Mouse (Mus musculus) megakaryocyte-erythroid progenitor cell, adult 5 weeks (primary cell): ENCODE measurements around the gene Ager. TPM values are rescaled to one million over a fixed set of nuclear protein-coding genes. Genes with fewer than 3 reads are reported as not detected.

Experiments used
- polyA plus RNA-seq: library from polyadenylated mRNA; stranded (reverse); fragments of >175 nt; gene quantifications from 2 replicates; pipeline ENCODE4 v1.2.3, GENCODE M21; 2012

The Ager gene
- 7.3 and 10.8 TPM in 2 replicates for polyA plus RNA-seq

GRCm38 (mm10) chr17:34597566-34598095, at the start of gene Ager:
TSS of gene Ager (plus strand) at chr17:34597862.

DNA sequence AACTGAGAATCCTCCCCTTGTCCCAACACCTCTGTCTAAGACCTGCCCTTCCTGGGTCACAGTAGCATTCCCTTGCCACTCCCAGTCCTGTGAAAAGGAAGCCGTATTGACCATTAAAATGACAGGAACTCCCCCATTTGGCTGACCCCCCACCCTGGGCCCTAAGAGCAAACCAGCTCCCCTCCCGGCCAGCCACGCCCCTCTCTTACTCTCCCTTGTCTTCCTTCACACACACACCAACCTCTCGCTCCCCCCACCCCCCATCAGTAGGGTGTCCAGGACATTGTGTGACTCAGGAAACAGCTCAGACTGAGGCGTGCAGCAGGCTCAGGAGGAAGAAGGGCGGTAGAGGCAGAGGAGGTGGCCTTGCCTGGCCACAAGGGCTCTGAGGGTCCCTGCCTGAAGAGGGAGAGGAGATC, 33.6 kb upstream of the Ager start, which contains the start of gene Notch4:
Notch4 (plus strand) TSS at position 266 of the 419 bp plus-strand sequence.

GRCm38 (mm10) chr17:34589681-34590101, 8.0 kb upstream of the Ager start, which contains the start of gene Gpsm3:
TSS of gene Gpsm3 (plus strand) at chr17:34589806.

GRCm38 (mm10) chr17:34591029-34591993, 6.4 kb upstream of the Ager start, which contains the start of gene Pbx2:
TSS of gene Pbx2 (plus strand) at chr17:34591266.

DNA sequence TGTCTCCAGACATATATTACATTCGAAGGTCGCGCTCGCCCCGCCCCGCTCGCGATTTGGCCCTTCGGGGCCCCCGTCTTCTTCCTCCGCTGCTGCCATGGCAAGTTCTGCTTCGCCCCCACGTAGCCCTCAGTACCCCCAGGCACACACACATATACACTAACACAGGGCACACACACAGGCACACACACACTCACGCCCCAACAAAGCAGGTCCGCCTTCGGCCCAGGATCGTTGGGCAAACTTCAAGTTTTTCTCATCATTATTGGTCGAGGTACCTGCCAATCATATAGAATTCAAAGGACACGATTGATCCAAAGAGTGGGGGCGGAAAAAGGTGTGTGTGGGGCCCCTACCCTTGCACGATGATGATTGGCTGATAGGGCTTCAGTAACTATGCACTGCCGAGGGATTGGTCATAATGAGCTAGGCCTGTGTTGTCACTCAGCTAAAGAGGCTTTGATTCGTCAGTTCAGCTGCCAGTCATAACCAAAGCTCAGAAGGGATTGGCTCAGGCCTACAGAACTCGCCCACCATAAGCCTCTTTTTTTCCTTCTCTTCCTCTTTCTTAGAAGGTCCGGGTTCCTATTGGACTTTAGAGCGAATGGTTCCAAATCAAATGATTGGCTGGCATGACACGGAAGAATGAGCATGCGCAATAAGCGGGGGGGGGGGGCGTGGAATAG, 5.9 kb downstream of the Ager start, which contains the start of gene Rnf5:
Rnf5 (minus strand) TSS at position 316 of the 686 bp plus-strand sequence.

DNA sequence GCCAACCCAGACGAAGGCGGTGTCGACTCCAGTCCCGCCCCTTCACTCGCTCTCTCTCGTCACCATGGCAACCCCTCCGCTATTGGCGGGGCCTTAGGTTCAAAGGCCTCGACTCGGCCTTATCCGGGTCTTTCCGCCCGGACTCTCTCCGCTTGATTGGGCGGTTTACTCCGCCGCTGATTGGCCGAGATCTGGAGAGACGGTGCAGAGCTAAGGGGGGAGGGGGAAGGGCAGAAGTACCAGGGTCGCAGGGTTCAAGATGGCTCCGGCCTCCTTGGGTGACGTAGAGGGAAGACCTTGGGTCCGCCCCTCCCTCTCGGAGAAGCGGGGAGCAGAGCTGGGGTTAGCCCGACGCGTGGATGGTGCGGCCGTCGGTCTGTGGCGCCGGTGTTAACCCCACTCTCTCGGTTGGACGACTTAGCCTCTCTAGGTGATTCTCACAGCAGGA, 6.4 kb downstream of the Ager start, which contains the start of gene Agpat1:
Agpat1 (plus strand) TSS at position 202 of the 448 bp plus-strand sequence.

DNA sequence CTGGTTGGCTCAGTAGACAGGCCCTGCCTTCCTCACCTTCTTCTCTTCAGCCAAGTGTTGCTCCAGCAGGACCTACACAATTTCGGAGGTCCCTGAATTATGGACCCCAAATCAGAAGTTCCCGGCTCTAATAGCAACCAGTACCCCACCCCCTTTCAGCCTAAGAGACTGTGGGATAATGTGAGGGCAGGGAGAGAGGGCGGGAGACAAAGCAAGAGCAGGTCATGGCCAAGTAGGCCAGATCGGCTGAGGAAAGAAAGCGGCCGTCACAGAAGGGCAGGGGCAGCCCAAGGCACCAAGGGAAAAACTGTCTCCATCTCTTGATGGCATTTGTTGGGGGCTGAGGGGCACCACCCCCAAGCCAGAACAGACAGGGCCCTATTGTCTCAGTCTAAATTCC, 18.2 kb downstream of the Ager start, which contains the start of gene Egfl8:
Egfl8 (minus strand) TSS at position 101 of the 400 bp plus-strand sequence.

DNA sequence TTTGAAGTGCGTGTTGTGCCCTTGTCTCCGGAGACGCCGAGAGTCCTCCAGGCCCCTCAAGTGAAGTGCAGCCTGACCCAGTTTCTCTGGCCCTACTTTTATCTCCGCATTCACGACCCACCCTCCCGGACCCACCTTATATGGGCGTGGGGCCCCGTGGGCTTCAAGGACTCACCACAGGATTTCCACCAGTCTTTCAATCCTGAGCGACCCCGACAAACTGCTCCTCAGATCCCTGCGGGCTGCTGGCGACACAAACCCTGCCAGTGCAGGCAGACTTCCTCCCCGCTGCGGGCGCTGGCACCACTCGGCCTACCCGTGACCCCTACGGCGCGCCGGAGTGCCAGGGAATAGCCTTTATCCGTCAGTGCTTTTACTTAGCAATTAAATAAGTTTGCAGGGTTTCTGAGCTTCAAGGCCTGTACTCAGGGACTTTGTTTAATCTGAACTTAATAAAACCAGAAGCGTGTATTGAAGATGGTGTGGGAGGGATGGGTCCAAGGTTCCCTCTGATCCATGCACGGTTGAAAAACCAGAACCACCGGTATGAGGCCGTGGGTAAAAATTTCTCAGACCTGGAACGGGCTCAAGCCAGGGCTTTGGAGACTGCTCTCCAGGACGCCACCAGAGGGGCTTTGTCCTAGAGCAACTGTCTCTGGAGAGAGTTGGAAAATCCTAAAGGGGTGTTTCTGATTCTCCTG, 30.4 kb downstream of the Ager start, which contains the start of gene Ppt2:
Ppt2 (minus strand) TSS at position 568 of the 701 bp plus-strand sequence.

DNA sequence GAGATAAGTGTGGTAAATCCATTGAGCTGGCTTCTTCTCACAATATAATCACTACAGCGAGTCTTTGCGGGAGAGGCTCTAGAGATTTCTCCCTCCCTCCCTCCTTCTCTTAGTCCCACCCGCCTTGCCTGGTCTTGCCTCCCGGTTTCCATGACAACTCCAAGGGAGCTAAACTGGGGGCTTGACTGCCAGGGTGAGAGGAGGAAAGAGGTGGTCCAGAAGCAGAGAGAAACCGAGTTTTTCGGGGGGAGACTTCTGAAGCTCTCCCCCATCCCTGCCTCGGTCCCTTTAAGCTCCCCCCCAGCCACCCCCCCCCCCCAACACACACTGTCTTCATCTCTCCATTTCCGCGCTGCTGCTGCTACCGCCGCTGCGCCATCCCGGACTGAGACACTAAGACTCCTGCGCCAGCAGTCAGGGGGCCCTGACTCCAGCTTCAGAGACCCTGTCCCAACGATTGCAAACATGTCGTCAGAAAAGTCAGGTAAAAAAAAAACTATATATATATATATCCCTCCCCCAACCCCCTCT, 31.6 kb downstream of the Ager start, which contains the start of gene Prrt1:
Prrt1 (plus strand) TSS at position 313 of the 531 bp plus-strand sequence.

GRCm38 (mm10) chr17:34644608-34645007, 46.9 kb downstream of the Ager start, which contains the start of gene Fkbpl:
TSS of gene Fkbpl (plus strand) at chr17:34644764.

GRCm38 (mm10) chr17:34646906-34647787, 49.5 kb downstream of the Ager start, which contains the start of gene Atf6b:
TSS of gene Atf6b (plus strand) at chr17:34647146.

Other genes with a start within 250 kb of the Ager start
- gene Btnl2, start 243.0 kb upstream of the Ager start, polyA plus RNA-seq, result 0.02 TPM in 1 of 2 replicates, not detected in the other
- gene Btnl1, start 220.7 kb upstream of the Ager start, polyA plus RNA-seq, result not detected in 2 replicates
- gene BC051142, start 199.0 kb upstream of the Ager start, polyA plus RNA-seq, result 0.09 and 0.53 TPM in 2 replicates
- not detected in 2 replicates for gene Btnl4, start 120.5 kb upstream of the Ager start, polyA plus RNA-seq
- gene Btnl6, start 80.5 kb upstream of the Ager start, polyA plus RNA-seq, result not detected in 2 replicates
- gene Notch4, start 33.6 kb upstream of the Ager start, polyA plus RNA-seq, result 2.6 and 3.1 TPM in 2 replicates
- gene Gpsm3, start 8.1 kb upstream of the Ager start, polyA plus RNA-seq, result 351 and 421 TPM in 2 replicates
- gene Pbx2, start 6.6 kb upstream of the Ager start, polyA plus RNA-seq, result 81.6 and 90.2 TPM in 2 replicates
- 65.9 and 70.5 TPM in 2 replicates for gene Rnf5, start 5.8 kb downstream of the Ager start, polyA plus RNA-seq
- gene Agpat1, start 6.4 kb downstream of the Ager start, polyA plus RNA-seq, result 119 and 139 TPM in 2 replicates
- 3.9 and 4.4 TPM in 2 replicates for gene Egfl8, start 18.1 kb downstream of the Ager start, polyA plus RNA-seq
- gene Ppt2, start 30.6 kb downstream of the Ager start, polyA plus RNA-seq, result 185 and 189 TPM in 2 replicates
- gene Prrt1, start 31.7 kb downstream of the Ager start, polyA plus RNA-seq, result 2.5 and 3.4 TPM in 2 replicates
- 8.3 and 8.4 TPM in 2 replicates for gene Fkbpl, start 46.9 kb downstream of the Ager start, polyA plus RNA-seq
- 184 and 230 TPM in 2 replicates for gene Atf6b, start 49.3 kb downstream of the Ager start, polyA plus RNA-seq
- gene Tnxb, start 72.7 kb downstream of the Ager start, polyA plus RNA-seq, result 0.02 TPM in 2 replicates
- 0.17 and 0.61 TPM in 2 replicates for gene C4b, start 146.0 kb downstream of the Ager start, polyA plus RNA-seq
- not detected in 2 replicates for gene Cyp21a1, start 206.7 kb downstream of the Ager start, polyA plus RNA-seq
- gene Stk19, start 239.1 kb downstream of the Ager start, polyA plus RNA-seq, result 65.1 and 75.3 TPM in 2 replicates
- 106 TPM in 2 replicates for gene Dxo, start 239.2 kb downstream of the Ager start, polyA plus RNA-seq